Mouse (Mus musculus): ENCODE data around the gene Rhbdl2. TPM values are rescaled to one million over a fixed set of nuclear protein-coding genes. Genes with fewer than 3 reads are reported as not detected.

Rhbdl2 gene
- polyA plus RNA-seq, 1 experiment from 2014 or later, result 4.7 TPM

- Histone ChIP-seq H3K9ac (replicated peaks; ENCODE audit: low read depth, low read length) (no peak overlapping the region), H3K4me2 (replicated peaks; ENCODE audit: low read depth, low read length) (no peak overlapping the region), H3K4me1 (ENCODE audit: control insufficient read depth, insufficient read depth, low read length) (0 out of 2 replicates have a peak, but pooled peaks cover 2% of the 10 kb centered on the region), H3K9me3 (ENCODE audit: control insufficient read depth, low read depth, low read length) (no peaks in the 10 kb centered on the region), H3K36me3 (ENCODE audit: control insufficient read depth, insufficient read depth, low read length) (no peaks in the 10 kb centered on the region), H3K27me3 (ENCODE audit: control insufficient read depth, insufficient read depth, low read length) (no peaks in the 10 kb centered on the region), H3K4me3 (ENCODE audit: low read depth, low read length) (no peak overlapping the region), H3K27ac (ENCODE audit: low read length) (no peak overlapping the region)
- no peak for ATAC-seq (ENCODE audit: insufficient number of reproducible peaks, insufficient read depth, low FRiP score, low read depth)
- 53% methylated on average over 7 of the region's 7 CpGs for WGBS
Observed at GRCm38 (mm10) chr4:123797856-123798255, 10.2 kb downstream of the Rhbdl2 start.

GRCm38 (mm10) chr4:123803642-123804041 is 16.0 kb downstream of the Rhbdl2 start:
- Histone ChIP-seq H3K27me3 (ENCODE audit: control insufficient read depth, insufficient read depth, low read length) (no peaks in the 10 kb centered on the region), H3K4me3 (ENCODE audit: low read depth, low read length) (no peak overlapping the region), H3K36me3 (ENCODE audit: control insufficient read depth, insufficient read depth, low read length) (no peaks in the 10 kb centered on the region), H3K27ac (ENCODE audit: low read length) (no peak overlapping the region), H3K9me3 (ENCODE audit: control insufficient read depth, low read depth, low read length) (no peaks in the 10 kb centered on the region), H3K9ac (replicated peaks; ENCODE audit: low read depth, low read length) (no peak overlapping the region), H3K4me1 (ENCODE audit: control insufficient read depth, insufficient read depth, low read length) (0 out of 2 replicates have a peak, but pooled peaks cover 2% of the 10 kb centered on the region), H3K4me2 (replicated peaks; ENCODE audit: low read depth, low read length) (no peak overlapping the region)
- ATAC-seq (ENCODE audit: insufficient number of reproducible peaks, insufficient read depth, low FRiP score, low read depth), result no peak
- 54% methylated on average over 6 of the region's 6 CpGs for WGBS

- no peak for ATAC-seq (ENCODE audit: insufficient number of reproducible peaks, insufficient read depth, low FRiP score, low read depth)
- Histone ChIP-seq H3K9me3 (ENCODE audit: control insufficient read depth, low read depth, low read length) (no peaks in the 10 kb centered on the region), H3K36me3 (ENCODE audit: control insufficient read depth, insufficient read depth, low read length) (no peaks in the 10 kb centered on the region), H3K4me1 (ENCODE audit: control insufficient read depth, insufficient read depth, low read length) (no peaks in the 10 kb centered on the region), H3K27ac (ENCODE audit: low read length) (no peak overlapping the region), H3K4me3 (ENCODE audit: low read depth, low read length) (no peak overlapping the region), H3K4me2 (replicated peaks; ENCODE audit: low read depth, low read length) (no peak overlapping the region), H3K27me3 (ENCODE audit: control insufficient read depth, insufficient read depth, low read length) (no peaks in the 10 kb centered on the region), H3K9ac (replicated peaks; ENCODE audit: low read depth, low read length) (no peak overlapping the region)
- WGBS, result 83% methylated on average over 11 of the region's 11 CpGs
Observed at GRCm38 (mm10) chr4:123808304-123808703, 20.6 kb downstream of the Rhbdl2 start.

GRCm38 (mm10) chr4:123810475-123811295 is 23.0 kb downstream of the Rhbdl2 start:
- Histone ChIP-seq H3K27ac (ENCODE audit: low read length) (no peak overlapping the region), H3K9ac (replicated peaks; ENCODE audit: low read depth, low read length) (no peak overlapping the region)

GRCm38 (mm10) chr4:123812525-123812924 is 24.9 kb downstream of the Rhbdl2 start:
- Histone ChIP-seq H3K9me3 (ENCODE audit: control insufficient read depth, low read depth, low read length) (no peaks in the 10 kb centered on the region), H3K4me2 (replicated peaks; ENCODE audit: low read depth, low read length) (no peak overlapping the region), H3K4me3 (ENCODE audit: low read depth, low read length) (no peak overlapping the region), H3K4me1 (ENCODE audit: control insufficient read depth, insufficient read depth, low read length) (no peaks in the 10 kb centered on the region), H3K27ac (ENCODE audit: low read length) (no peak overlapping the region), H3K36me3 (ENCODE audit: control insufficient read depth, insufficient read depth, low read length) (no peaks in the 10 kb centered on the region), H3K9ac (replicated peaks; ENCODE audit: low read depth, low read length) (no peak overlapping the region), H3K27me3 (ENCODE audit: control insufficient read depth, insufficient read depth, low read length) (no peaks in the 10 kb centered on the region)
- ATAC-seq (ENCODE audit: insufficient number of reproducible peaks, insufficient read depth, low FRiP score, low read depth), result no peak
- 81% methylated on average over 3 of the region's 3 CpGs for WGBS

More at GRCm38 (mm10) chr4:123810475-123811295, 23.0 kb downstream of the Rhbdl2 start:
- Histone ChIP-seq H3K4me3 (ENCODE audit: low read depth, low read length) (no peak overlapping the region), H3K4me1 (ENCODE audit: control insufficient read depth, insufficient read depth, low read length) (no peaks in the 10 kb centered on the region), H3K36me3 (ENCODE audit: control insufficient read depth, insufficient read depth, low read length) (no peaks in the 10 kb centered on the region), H3K9me3 (ENCODE audit: control insufficient read depth, low read depth, low read length) (no peaks in the 10 kb centered on the region), H3K4me2 (replicated peaks; ENCODE audit: low read depth, low read length) (no peak overlapping the region), H3K27me3 (ENCODE audit: control insufficient read depth, insufficient read depth, low read length) (no peaks in the 10 kb centered on the region)
- ATAC-seq (ENCODE audit: insufficient number of reproducible peaks, insufficient read depth, low FRiP score, low read depth), result no peak
- WGBS, result 80% methylated on average over 12 of the region's 12 CpGs

GRCm38 (mm10) chr4:123814030-123814501 is 26.4 kb downstream of the Rhbdl2 start:
- no peak overlapping the region for H3K4me3 ChIP-seq (ENCODE audit: low read depth, low read length)
- H3K27me3 ChIP-seq (ENCODE audit: control insufficient read depth, insufficient read depth, low read length), result no peaks in the 10 kb centered on the region
- H3K36me3 ChIP-seq (ENCODE audit: control insufficient read depth, insufficient read depth, low read length), result no peaks in the 10 kb centered on the region
- WGBS, result 63% methylated on average over 7 of the region's 7 CpGs
- H3K4me1 ChIP-seq (ENCODE audit: control insufficient read depth, insufficient read depth, low read length), result no peaks in the 10 kb centered on the region
- no peak for ATAC-seq (ENCODE audit: insufficient number of reproducible peaks, insufficient read depth, low FRiP score, low read depth)
- H3K9ac ChIP-seq (replicated peaks; ENCODE audit: low read depth, low read length), result no peak overlapping the region
- no peak overlapping the region for H3K27ac ChIP-seq (ENCODE audit: low read length)
- no peaks in the 10 kb centered on the region for H3K9me3 ChIP-seq (ENCODE audit: control insufficient read depth, low read depth, low read length)
- H3K4me2 ChIP-seq (replicated peaks; ENCODE audit: low read depth, low read length), result no peak overlapping the region

- no peak for ATAC-seq (ENCODE audit: insufficient number of reproducible peaks, insufficient read depth, low FRiP score, low read depth)
- H3K9me3 ChIP-seq (ENCODE audit: control insufficient read depth, low read depth, low read length), result no peaks in the 10 kb centered on the region
Observed at GRCm38 (mm10) chr4:123819093-123819610, 31.5 kb downstream of the Rhbdl2 start.

GRCm38 (mm10) chr4:123842126-123842525 is 54.5 kb downstream of the Rhbdl2 start:
- no peak overlapping the region for H3K4me2 ChIP-seq (replicated peaks; ENCODE audit: low read depth, low read length)
- no peaks in the 10 kb centered on the region for H3K27me3 ChIP-seq (ENCODE audit: control insufficient read depth, insufficient read depth, low read length)
- H3K27ac ChIP-seq (ENCODE audit: low read length), result no peak overlapping the region
- H3K36me3 ChIP-seq (ENCODE audit: control insufficient read depth, insufficient read depth, low read length), result no peaks in the 10 kb centered on the region
- H3K9me3 ChIP-seq (ENCODE audit: control insufficient read depth, low read depth, low read length), result no peaks in the 10 kb centered on the region
- no peak overlapping the region for H3K4me3 ChIP-seq (ENCODE audit: low read depth, low read length)
- no peaks in the 10 kb centered on the region for H3K4me1 ChIP-seq (ENCODE audit: control insufficient read depth, insufficient read depth, low read length)
- WGBS, result 83% methylated on average over 8 of the region's 8 CpGs
- no peak for ATAC-seq (ENCODE audit: insufficient number of reproducible peaks, insufficient read depth, low FRiP score, low read depth)
- no peak overlapping the region for H3K9ac ChIP-seq (replicated peaks; ENCODE audit: low read depth, low read length)

More at GRCm38 (mm10) chr4:123819093-123819610, 31.5 kb downstream of the Rhbdl2 start:
- no peaks in the 10 kb centered on the region for H3K27me3 ChIP-seq (ENCODE audit: control insufficient read depth, insufficient read depth, low read length)
- no peak overlapping the region for H3K4me3 ChIP-seq (ENCODE audit: low read depth, low read length)
- no peak overlapping the region for H3K27ac ChIP-seq (ENCODE audit: low read length)
- no peak overlapping the region for H3K9ac ChIP-seq (replicated peaks; ENCODE audit: low read depth, low read length)
- H3K4me2 ChIP-seq (replicated peaks; ENCODE audit: low read depth, low read length), result no peak overlapping the region
- H3K4me1 ChIP-seq (ENCODE audit: control insufficient read depth, insufficient read depth, low read length), result no peaks in the 10 kb centered on the region
- WGBS, result 53% methylated on average over 4 of the region's 4 CpGs
- H3K36me3 ChIP-seq (ENCODE audit: control insufficient read depth, insufficient read depth, low read length), result no peaks in the 10 kb centered on the region
